In the genomic region with DNA sequence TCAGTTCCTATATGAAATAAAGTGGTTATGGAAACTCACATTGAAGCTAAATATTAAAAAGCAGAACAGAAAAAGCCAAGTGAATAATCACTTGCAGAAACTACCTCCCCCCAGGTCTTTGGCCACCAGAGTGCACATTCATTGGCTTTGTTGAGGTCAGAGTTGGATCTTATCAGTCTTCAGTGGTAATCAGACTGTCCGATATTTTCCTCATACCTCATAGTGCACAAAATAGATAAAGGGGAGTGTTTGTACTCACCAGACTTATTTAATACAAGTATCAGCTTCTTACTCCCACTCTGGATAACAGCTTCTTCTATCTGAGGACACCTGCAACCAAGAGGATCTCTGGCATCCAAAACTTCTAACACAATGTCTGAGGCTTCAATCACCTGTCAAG, we compare ENCODE assay signal across 2 mouse cellular contexts.
TF ChIP-seq lines count a peak whose summit lies in the region.

No protein-coding gene starts in this region.

TF ChIP-seq in CH12.LX, 34 proteins besides CTCF, POLR2A, EP300 and RAD21:
- TF ChIP-seq MEF2A (IDR thresholded peaks at IDR 0.05; ENCODE audit: borderline replicate concordance, low read depth, low read length) (no peak), MAFK (IDR thresholded peaks at IDR 0.05; ENCODE audit: insufficient replicate concordance, low read length) (no peak), KAT2A (IDR thresholded peaks at IDR 0.05; ENCODE audit: insufficient replicate concordance, low read length) (no peak), TBP (conservative IDR thresholded peaks at IDR 0.05; ENCODE audit: low read depth, low read length) (no peak), PAX5 (IDR thresholded peaks at IDR 0.05; ENCODE audit: low read length) (no peak), ELF1 (IDR thresholded peaks at IDR 0.05; ENCODE audit: low read depth, low read length) (no peak), ZKSCAN1 (IDR thresholded peaks at IDR 0.05; ENCODE audit: borderline replicate concordance, low read depth, low read length) (no peak), CHD2 (IDR thresholded peaks at IDR 0.05; ENCODE audit: low read length) (no peak), NRF1 (IDR thresholded peaks at IDR 0.05; ENCODE audit: low read depth, low read length) (no peak), JUND (conservative IDR thresholded peaks at IDR 0.05; ENCODE audit: low read depth, low read length) (no peak), USF2 (conservative IDR thresholded peaks at IDR 0.05; ENCODE audit: low read depth, low read length) (no peak), ETS1 (conservative IDR thresholded peaks at IDR 0.05; ENCODE audit: low read depth, low read length) (no peak), ZNF384 (IDR thresholded peaks at IDR 0.05; ENCODE audit: low read depth, low read length) (no peak), MAX (IDR thresholded peaks at IDR 0.05; ENCODE audit: low read length) (no peak), CHD1 (IDR thresholded peaks at IDR 0.05; ENCODE audit: low read depth, low read length) (no peak)

TF ChIP-seq in MEL, 35 proteins besides CTCF, POLR2A, EP300 and RAD21:
- TF ChIP-seq UBTF (IDR thresholded peaks at IDR 0.05; ENCODE audit: borderline replicate concordance, insufficient read depth, low read depth, low read length) (no peak), POLR2AphosphoS2 (IDR thresholded peaks at IDR 0.05; ENCODE audit: low read length) (no peak; the same call in 1 of the 2 replicates), ETS1 (IDR thresholded peaks at IDR 0.05; ENCODE audit: low read depth, low read length) (peak; percentile 62), TCF12 (IDR thresholded peaks at IDR 0.05; ENCODE audit: low read depth, low read length) (peak; percentile 68), TBP (IDR thresholded peaks at IDR 0.05; ENCODE audit: low read depth, low read length) (no peak), GATA1 (IDR thresholded peaks at IDR 0.05; ENCODE audit: low read depth, low read length) (peak; percentile 79), ZMIZ1 (IDR thresholded peaks at IDR 0.05; ENCODE audit: low read depth, low read length) (no peak)
